11 mouse cellular contexts compared by ENCODE assay signal in genomic region chr7:133088411-133088810, GRCm38 (mm10). TPM values are rescaled to one million over a fixed set of nuclear protein-coding genes. Genes with fewer than 3 reads are reported as not detected.
DNase-seq lines count a peak whose midpoint lies in the region; ATAC-seq and TF ChIP-seq lines count a peak whose summit lies in the region.
"Had no signal": no experiment of that assay in that cellular context is flagged by ENCODE, and none has a peak within 500 bp of the region (broad histone marks: within the 10 kb centered on the region; RNA-seq: fewer than 3 reads in every experiment).

No protein-coding gene starts in this region.

- H3K36me3 ChIP-seq in forebrain, embryonic 10.5 days (replicated peaks), result peaks cover 41% of the 10 kb centered on the region
- no peaks in the 10 kb centered on the region for H3K36me3 ChIP-seq in forebrain, embryonic 11.5 days (ENCODE audit: control insufficient read depth, insufficient read depth, low read length)
- H3K36me3 ChIP-seq in lung, postnatal 0 days (ENCODE audit: insufficient read depth, low read length), result no peaks in the 10 kb centered on the region; the same call in 1 of the 2 replicates
- no peaks in the 10 kb centered on the region for H3K36me3 ChIP-seq in kidney, adult 2 months (ENCODE audit: control insufficient read depth, insufficient read depth, low read length)

- H3K27ac ChIP-seq in forebrain, embryonic 10.5 days, result peak overlapping the region; percentile 58
- no peak overlapping the region for H3K27ac ChIP-seq in forebrain, embryonic 11.5 days (ENCODE audit: low read depth, low read length)
- H3K27ac ChIP-seq in lung, postnatal 0 days (ENCODE audit: low read length), result peak overlapping the region; percentile 87
- peak overlapping the region; percentile 96 for H3K27ac ChIP-seq in kidney, adult 2 months (ENCODE audit: insufficient read depth, low read depth, low read length)
- H3K27ac ChIP-seq in olfactory bulb, adult 2 months (ENCODE audit: insufficient read depth, low read depth, low read length), result peak overlapping the region; percentile 65
- H3K27ac ChIP-seq: macrophage had no signal

- TF ChIP-seq EP300 in lung, postnatal 0 days (IDR thresholded peaks at IDR 0.05), result no peak

- DNase-seq in forebrain, embryonic 10.5 days (ENCODE audit: extremely low spot score, low spot score), result no peak
- DNase-seq in forebrain, embryonic 11.5 days (ENCODE audit: low spot score), result no peak
- peak; percentile 25 for DNase-seq in lung, postnatal 0 days (ENCODE audit: low spot score)
- no peak for DNase-seq in lung, postnatal 25 days (ENCODE audit: low spot score)
- peak; percentile 90 for DNase-seq in kidney, adult 2 months
- no peak for DNase-seq in urinary bladder, adult 2 months (ENCODE audit: low spot score)
- DNase-seq: spleen, adult 18-20 months had no signal

- peaks cover 34% of the 10 kb centered on the region for H3K4me1 ChIP-seq in forebrain, embryonic 10.5 days
- peaks cover 4% of the 10 kb centered on the region; the same call in 1 of the 2 replicates for H3K4me1 ChIP-seq in forebrain, embryonic 11.5 days (replicated peaks; ENCODE audit: control insufficient read depth, insufficient read depth, low read length)
- peaks cover 24% of the 10 kb centered on the region for H3K4me1 ChIP-seq in lung, postnatal 0 days (ENCODE audit: insufficient read depth, low read depth, low read length)
- peaks cover 34% of the 10 kb centered on the region for H3K4me1 ChIP-seq in kidney, adult 2 months (ENCODE audit: control insufficient read depth, insufficient read depth, low read length)
- H3K4me1 ChIP-seq in olfactory bulb, adult 2 months (ENCODE audit: control insufficient read depth, insufficient read depth, low read length), result peaks cover 34% of the 10 kb centered on the region

- H3K4me2 ChIP-seq in forebrain, embryonic 11.5 days (ENCODE audit: low read depth, low read length, severe bottlenecking), result no peak overlapping the region
- peak overlapping the region; percentile 48 for H3K4me2 ChIP-seq in lung, postnatal 0 days (replicated peaks; ENCODE audit: low read depth, low read length)

- TF ChIP-seq CTCF in lung, postnatal 0 days (IDR thresholded peaks at IDR 0.05), result no peak
- TF ChIP-seq CTCF in kidney, adult 2 months (conservative IDR thresholded peaks at IDR 0.05; ENCODE audit: insufficient read depth, insufficient read length, low read depth, low read length), result no peak
- no peak for TF ChIP-seq CTCF in olfactory bulb, adult 2 months (IDR thresholded peaks at IDR 0.05; ENCODE audit: insufficient read depth, low read depth, low read length)

- H3K9ac ChIP-seq in forebrain, embryonic 11.5 days (ENCODE audit: low read length), result no peak overlapping the region
- 0 out of 2 replicates have a peak overlapping the region, but pooled peaks have one; percentile 26 for H3K9ac ChIP-seq in lung, postnatal 0 days (replicated peaks; ENCODE audit: low read depth)

- no peaks in the 10 kb centered on the region for H3K27me3 ChIP-seq in forebrain, embryonic 10.5 days (ENCODE audit: poor library complexity, severe bottlenecking)
- no peaks in the 10 kb centered on the region for H3K27me3 ChIP-seq in forebrain, embryonic 11.5 days (ENCODE audit: control insufficient read depth, insufficient read depth, low read length)
- H3K27me3 ChIP-seq in lung, postnatal 0 days (replicated peaks; ENCODE audit: insufficient read depth, low read length), result no peaks in the 10 kb centered on the region
- no peaks in the 10 kb centered on the region for H3K27me3 ChIP-seq in kidney, adult 2 months (replicated peaks; ENCODE audit: control insufficient read depth, insufficient read depth, low read length)

- no peak for ATAC-seq in forebrain, embryonic 11.5 days (replicated peaks; ENCODE audit: low FRiP score)
- 0 out of 2 replicates have a peak, but pooled peaks have one; percentile 3 for ATAC-seq in lung, postnatal 0 days
- ATAC-seq in erythroblast, adult 5-6 weeks (replicated peaks; ENCODE audit: low FRiP score, poor library complexity, severe bottlenecking), result no peak
- ATAC-seq: activated CD4-positive, CD25-positive, alpha-beta regulatory T cell, adult 4 months had no signal

- WGBS in forebrain, embryonic 10.5 days, result 88% methylated on average over 4 of the region's 4 CpGs
- 84% methylated on average over 4 of the region's 4 CpGs for WGBS in forebrain, embryonic 11.5 days
- 18% methylated on average over 4 of the region's 4 CpGs for WGBS in lung, postnatal 0 days
- 8% methylated on average over 4 of the region's 4 CpGs for WGBS in kidney, adult 2 months
- 42% methylated on average over 4 of the region's 4 CpGs for WGBS in olfactory bulb, adult 2 months

- no peaks in the 10 kb centered on the region for H3K9me3 ChIP-seq in forebrain, embryonic 10.5 days
- H3K9me3 ChIP-seq in forebrain, embryonic 11.5 days (ENCODE audit: control insufficient read depth, low read length), result no peaks in the 10 kb centered on the region
- no peaks in the 10 kb centered on the region for H3K9me3 ChIP-seq in lung, postnatal 0 days (ENCODE audit: low read length)

- no peak for TF ChIP-seq POLR2A in kidney, adult 2 months (IDR thresholded peaks at IDR 0.05; ENCODE audit: low read depth, low read length)
- TF ChIP-seq POLR2A in olfactory bulb, adult 2 months (IDR thresholded peaks at IDR 0.05; ENCODE audit: insufficient read depth, low read depth, low read length), result no peak

- no peak overlapping the region for H3K4me3 ChIP-seq in forebrain, embryonic 10.5 days
- no peak overlapping the region for H3K4me3 ChIP-seq in forebrain, embryonic 11.5 days (ENCODE audit: low read depth, low read length)
- H3K4me3 ChIP-seq in lung, postnatal 0 days (ENCODE audit: low read depth, low read length), result no peak overlapping the region
- H3K4me3 ChIP-seq in kidney, adult 2 months (ENCODE audit: insufficient read depth, low read depth, low read length), result no peak overlapping the region; the same call in 1 of the 2 replicates
- no peak overlapping the region for H3K4me3 ChIP-seq in olfactory bulb, adult 2 months (ENCODE audit: insufficient read depth, low read depth, low read length)

RNA-seq across cellular contexts. Expression of gene Fgfr2, which starts 34.7 kb away (rescaled TPM):
- polyA plus RNA-seq in forebrain, embryonic 10.5 days (2016; fragmentation: Nextera tagmentation; extraction: Ambion mirVana), result 55.7 and 61.4 TPM in 2 replicates
- polyA plus RNA-seq in forebrain, embryonic 11.5 days (2014; fragmentation: Nextera tagmentation; extraction: Ambion mirVana), result 93.6 and 99.4 TPM in 2 replicates
- 100 and 110 TPM in 2 replicates for polyA plus RNA-seq in lung, postnatal 0 days (2015; fragmentation: Nextera tagmentation; extraction: Ambion mirVana)
- polyA plus RNA-seq in kidney, adult 2 months (2012; rRNA removed), result 14.8 and 15.3 TPM in 2 replicates
- not detected in 2 replicates for polyA plus RNA-seq in olfactory bulb, adult 2 months (2012; ENCODE audit: insufficient read depth, insufficient read length, low replicate concordance, missing spikeins)
- total RNA-seq in erythroblast, adult 5-6 weeks (2015; ENCODE audit: low replicate concordance), result not detected in 2 replicates
- total RNA-seq in erythroblast, adult 5-6 weeks (2017; ENCODE audit: low replicate concordance), result 0.28 and 4.8 TPM in 2 replicates
- polyA plus RNA-seq in urinary bladder, adult 2 months (2012; rRNA removed), result 80.2 and 89.9 TPM in 2 replicates
- polyA plus RNA-seq: activated CD4-positive, CD25-positive, alpha-beta regulatory T cell, adult 4 months; macrophage had no signal

RNA-seq across cellular contexts. Expression of gene Ctbp2, which starts 35.7 kb away (rescaled TPM):
- 125 and 133 TPM in 2 replicates for polyA plus RNA-seq in forebrain, embryonic 10.5 days (2016; fragmentation: Nextera tagmentation; extraction: Ambion mirVana)
- 137 and 150 TPM in 2 replicates for polyA plus RNA-seq in forebrain, embryonic 11.5 days (2014; fragmentation: Nextera tagmentation; extraction: Ambion mirVana)
- 45.6 and 51.2 TPM in 2 replicates for polyA plus RNA-seq in lung, postnatal 0 days (2015; fragmentation: Nextera tagmentation; extraction: Ambion mirVana)
- 48.6 and 57.5 TPM in 2 replicates for polyA plus RNA-seq in kidney, adult 2 months (2012; rRNA removed)
- polyA plus RNA-seq in olfactory bulb, adult 2 months (2012; ENCODE audit: insufficient read depth, insufficient read length, low replicate concordance, missing spikeins), result not detected in 2 replicates
- 11.1 and 21.3 TPM in 2 replicates for total RNA-seq in erythroblast, adult 5-6 weeks (2015; ENCODE audit: low replicate concordance)
- total RNA-seq in erythroblast, adult 5-6 weeks (2017; ENCODE audit: low replicate concordance), result 9.5 and 11.6 TPM in 2 replicates
- polyA plus RNA-seq in urinary bladder, adult 2 months (2012; rRNA removed), result 83.1 and 99.4 TPM in 2 replicates

Comparison
In these comparisons a context has a peak if more than half of its experiments do, and no peak if none do; other contexts are left out.
1. DNase-seq: peak in lung, postnatal 0 days (single experiment) and kidney, adult 2 months (single experiment); none in forebrain, embryonic 10.5 days (single experiment), forebrain, embryonic 11.5 days (single experiment), lung, postnatal 25 days (single experiment) and urinary bladder, adult 2 months (single experiment).
2. RNA of gene Ctbp2, which starts 35.7 kb away (polyA plus RNA-seq): 137 to 150 TPM in forebrain, embryonic 11.5 days, 125 to 133 TPM in forebrain, embryonic 10.5 days, 83.1 to 99.4 TPM in urinary bladder, adult 2 months, 48.6 to 57.5 TPM in kidney, adult 2 months and 45.6 to 51.2 TPM in lung, postnatal 0 days; not detected in olfactory bulb, adult 2 months; every median in the first group is over 10 times any median in the second.